In the genomic region with DNA sequence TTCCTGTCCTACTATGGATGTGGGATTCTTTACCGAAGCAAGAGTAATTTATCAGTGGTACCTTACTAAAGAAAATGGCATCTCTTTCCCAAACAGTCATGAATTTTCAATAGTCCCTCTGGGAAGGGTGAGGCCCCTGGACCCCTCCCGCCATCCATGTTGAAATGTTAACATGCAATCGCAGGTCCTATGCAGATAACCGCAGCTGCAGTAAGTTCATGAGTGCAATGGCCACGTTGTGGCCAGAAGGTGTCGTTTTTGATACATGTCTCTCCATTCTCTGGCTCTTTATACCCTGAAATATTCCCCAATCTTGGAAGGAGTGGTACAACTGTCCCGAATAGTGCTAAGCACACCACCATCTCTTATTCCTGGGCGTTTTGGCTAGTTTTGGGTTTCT, we compare ENCODE assay signal across 8 mouse cellular contexts. TPM values are rescaled to one million over a fixed set of nuclear protein-coding genes. Genes with fewer than 3 reads are reported as not detected.
A peak's percentile ranks its signal among the peaks of the same experiment; 100 is the strongest.
DNase-seq lines count a peak whose midpoint lies in the region; ATAC-seq lines count a peak whose summit lies in the region.

No protein-coding gene starts in this region.

- no peaks in the 10 kb centered on the region for H3K9me3 ChIP-seq in heart, embryonic 12.5 days (replicated peaks)
- no peaks in the 10 kb centered on the region for H3K9me3 ChIP-seq in heart, embryonic 16.5 days (replicated peaks; ENCODE audit: control insufficient read depth, low read length)
- H3K9me3 ChIP-seq in liver, embryonic 15.5 days (replicated peaks): no peaks in the 10 kb centered on the region

- no peak for DNase-seq in heart, adult 9 months (ENCODE audit: low spot score in 2 of 2)
- peak; percentile 38 for DNase-seq in NIH3T3 (ENCODE audit: low read depth)
- DNase-seq in urinary bladder, postnatal 14 days (ENCODE audit: low spot score): no peak
- no peak for DNase-seq in right cerebral cortex, postnatal 10 days (ENCODE audit: low spot score in 2 of 2)
- no peak for DNase-seq in cerebellum, adult 11 months

- H3K4me1 ChIP-seq in heart, embryonic 12.5 days (replicated peaks): peaks cover 11% of the 10 kb centered on the region
- H3K4me1 ChIP-seq in heart, embryonic 16.5 days (ENCODE audit: control insufficient read depth, insufficient read depth, low read length): peaks cover 15% of the 10 kb centered on the region
- peaks cover 26% of the 10 kb centered on the region for H3K4me1 ChIP-seq in liver, embryonic 15.5 days (replicated peaks)

- 48% methylated on average over 8 of the region's 8 CpGs for WGBS in heart, embryonic 12.5 days
- 49% methylated on average over 8 of the region's 8 CpGs for WGBS in heart, embryonic 16.5 days
- WGBS in liver, embryonic 15.5 days (ENCODE audit: insufficient replicate concordance): 44% methylated on average over 8 of the region's 8 CpGs

- no peak overlapping the region for H3K27ac ChIP-seq in heart, embryonic 12.5 days (ENCODE audit: poor library complexity, severe bottlenecking)
- no peak overlapping the region for H3K27ac ChIP-seq in heart, embryonic 16.5 days (ENCODE audit: low read length)
- peak overlapping the region; percentile 97; the same call in 1 of the 2 replicates for H3K27ac ChIP-seq in liver, embryonic 15.5 days (replicated peaks)

- peak overlapping the region; percentile 83 for H3K4me2 ChIP-seq in heart, embryonic 12.5 days
- peak overlapping the region; percentile 72 for H3K4me2 ChIP-seq in heart, embryonic 16.5 days (ENCODE audit: low read depth, low read length)
- peak overlapping the region; percentile 83 for H3K4me2 ChIP-seq in liver, embryonic 15.5 days

- no peaks in the 10 kb centered on the region for H3K27me3 ChIP-seq in heart, embryonic 12.5 days (replicated peaks)
- H3K27me3 ChIP-seq in heart, embryonic 16.5 days (ENCODE audit: control insufficient read depth, insufficient read depth, low read length): no peaks in the 10 kb centered on the region
- peaks cover 4% of the 10 kb centered on the region; the same call in 1 of the 2 replicates for H3K27me3 ChIP-seq in liver, embryonic 15.5 days

- H3K36me3 ChIP-seq in heart, embryonic 12.5 days: peaks cover 28% of the 10 kb centered on the region
- peaks cover 22% of the 10 kb centered on the region for H3K36me3 ChIP-seq in heart, embryonic 16.5 days (ENCODE audit: control insufficient read depth, insufficient read depth)
- H3K36me3 ChIP-seq in liver, embryonic 15.5 days (replicated peaks): peaks cover 28% of the 10 kb centered on the region

- no peak for ATAC-seq in heart, embryonic 12.5 days (ENCODE audit: insufficient number of reproducible peaks, low FRiP score)
- ATAC-seq in heart, embryonic 16.5 days (replicated peaks; ENCODE audit: extremely low read depth, insufficient read depth, low FRiP score): no peak
- no peak for ATAC-seq in liver, embryonic 15.5 days (ENCODE audit: insufficient read depth)

- H3K4me3 ChIP-seq in heart, embryonic 12.5 days: peak overlapping the region; percentile 74
- H3K4me3 ChIP-seq in heart, embryonic 16.5 days (ENCODE audit: low read length): peak overlapping the region; percentile 84
- H3K4me3 ChIP-seq in liver, embryonic 15.5 days (replicated peaks): peak overlapping the region; percentile 93

- H3K9ac ChIP-seq in heart, embryonic 12.5 days: no peak overlapping the region
- H3K9ac ChIP-seq in heart, embryonic 16.5 days (ENCODE audit: low read length): no peak overlapping the region
- peak overlapping the region; percentile 97; the same call in 1 of the 2 replicates for H3K9ac ChIP-seq in liver, embryonic 15.5 days

RNA-seq across cellular contexts. Expression of a gene that starts 0.8 kb away (rescaled TPM):
- 64.1 and 66.2 TPM in 2 replicates for polyA plus RNA-seq in heart, embryonic 12.5 days (2016; fragmentation: Nextera tagmentation; extraction: Ambion mirVana)
- polyA plus RNA-seq in heart, embryonic 16.5 days (2015; fragmentation: Nextera tagmentation; extraction: Ambion mirVana): 40.8 and 54.8 TPM in 2 replicates
- 34.3 and 35.7 TPM in 2 replicates for polyA plus RNA-seq in liver, embryonic 15.5 days (2015; fragmentation: Nextera tagmentation; extraction: Ambion mirVana)

RNA-seq across cellular contexts. Expression of a gene that starts 13.4 kb away (rescaled TPM):
- not detected in 2 replicates for polyA plus RNA-seq in heart, embryonic 12.5 days (2016; fragmentation: Nextera tagmentation; extraction: Ambion mirVana)
- polyA plus RNA-seq in heart, embryonic 16.5 days (2015; fragmentation: Nextera tagmentation; extraction: Ambion mirVana): not detected in 2 replicates
- polyA plus RNA-seq in liver, embryonic 15.5 days (2015; fragmentation: Nextera tagmentation; extraction: Ambion mirVana): not detected in 2 replicates

RNA-seq across cellular contexts. Expression of a gene that starts 57.0 kb away (rescaled TPM):
- 87.0 and 95.2 TPM in 2 replicates for polyA plus RNA-seq in heart, embryonic 12.5 days (2016; fragmentation: Nextera tagmentation; extraction: Ambion mirVana)
- 86.6 and 87.8 TPM in 2 replicates for polyA plus RNA-seq in heart, embryonic 16.5 days (2015; fragmentation: Nextera tagmentation; extraction: Ambion mirVana)
- 653 and 723 TPM in 2 replicates for polyA plus RNA-seq in liver, embryonic 15.5 days (2015; fragmentation: Nextera tagmentation; extraction: Ambion mirVana)
